Mouse (Mus musculus): ENCODE data around the gene Doc2b. TPM values are rescaled to one million over a fixed set of nuclear protein-coding genes. Genes with fewer than 3 reads are reported as not detected.

Doc2b gene
- polyA plus RNA-seq (2015; fragmentation: Illumina TruSeq; extraction: RNeasy Lipid Tissue Mini Kit (QIAGEN cat#74804); ENCODE audit: insufficient read depth, low replicate concordance) = not detected

GRCm38 (mm10) chr11:75796029-75796445 is at the start of gene Doc2b:
TSS of gene Doc2b (minus strand) at chr11:75796049.

GRCm38 (mm10) chr11:75732434-75733226 is 63.2 kb downstream of the Doc2b start, which contains the start of gene Ywhae:
TSS of gene Ywhae (plus strand) at chr11:75732869.

Other genes starting within 250 kb of the Doc2b start
- gene Pitpna, start 208.0 kb downstream of the Doc2b start, polyA plus RNA-seq (2015; fragmentation: Illumina TruSeq; extraction: RNeasy Lipid Tissue Mini Kit (QIAGEN cat#74804); ENCODE audit: insufficient read depth, low replicate concordance) = 254 TPM
- 83.1 TPM for gene Inpp5k, start 165.1 kb downstream of the Doc2b start, polyA plus RNA-seq (2015; fragmentation: Illumina TruSeq; extraction: RNeasy Lipid Tissue Mini Kit (QIAGEN cat#74804); ENCODE audit: insufficient read depth, low replicate concordance)
- gene Myo1c, start 145.5 kb downstream of the Doc2b start, polyA plus RNA-seq (2015; fragmentation: Illumina TruSeq; extraction: RNeasy Lipid Tissue Mini Kit (QIAGEN cat#74804); ENCODE audit: insufficient read depth, low replicate concordance) = 74.6 TPM
- 99.9 TPM for gene Crk, start 116.8 kb downstream of the Doc2b start, polyA plus RNA-seq (2015; fragmentation: Illumina TruSeq; extraction: RNeasy Lipid Tissue Mini Kit (QIAGEN cat#74804); ENCODE audit: insufficient read depth, low replicate concordance)
- 484 TPM for gene Ywhae, start 63.2 kb downstream of the Doc2b start, polyA plus RNA-seq (2015; fragmentation: Illumina TruSeq; extraction: RNeasy Lipid Tissue Mini Kit (QIAGEN cat#74804); ENCODE audit: insufficient read depth, low replicate concordance)
- 3.3 TPM for gene Rph3al, start 142.4 kb upstream of the Doc2b start, polyA plus RNA-seq (2015; fragmentation: Illumina TruSeq; extraction: RNeasy Lipid Tissue Mini Kit (QIAGEN cat#74804); ENCODE audit: insufficient read depth, low replicate concordance)
- gene 1700016K19Rik, start 203.9 kb upstream of the Doc2b start, polyA plus RNA-seq (2015; fragmentation: Illumina TruSeq; extraction: RNeasy Lipid Tissue Mini Kit (QIAGEN cat#74804); ENCODE audit: insufficient read depth, low replicate concordance) = 0.37 TPM
- 28.3 TPM for gene Rflnb, start 231.7 kb upstream of the Doc2b start, polyA plus RNA-seq (2015; fragmentation: Illumina TruSeq; extraction: RNeasy Lipid Tissue Mini Kit (QIAGEN cat#74804); ENCODE audit: insufficient read depth, low replicate concordance)

Measured in spleen, adult 10 weeks (tissue).